Mouse (Mus musculus): Measurements from ENCODE around the gene Olfr1275. TPM values are rescaled to one million over a fixed set of nuclear protein-coding genes. Genes with fewer than 3 reads are reported as not detected.

Gene Olfr1275
- total RNA-seq (2012; rRNA removed) (not detected in 2 replicates), polyA plus RNA-seq (2012; ENCODE audit: insufficient read depth in 1 of 2, insufficient read length in 2 of 2, low read depth in 1 of 2, low replicate concordance in 2 of 2, missing spikeins in 1 of 2) (not detected)

DNA sequence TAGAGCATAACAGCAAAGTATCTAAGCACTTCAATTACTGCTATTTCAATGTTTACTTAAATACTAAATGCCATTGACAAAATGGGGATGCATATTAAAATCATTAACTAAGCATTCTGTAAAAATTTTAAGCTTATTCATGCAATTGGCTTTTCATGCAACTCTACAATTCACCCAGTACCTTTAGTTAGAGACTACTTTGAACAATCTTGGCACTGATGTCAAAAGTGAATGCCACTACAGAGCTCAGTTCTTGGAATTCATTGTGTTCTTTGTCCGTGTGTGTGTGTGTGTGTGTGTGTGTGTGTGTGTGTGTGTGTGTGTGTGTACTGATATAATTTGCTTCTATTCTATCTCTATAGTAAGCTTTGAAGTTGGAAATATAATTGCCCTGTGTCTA, at the start of gene Olfr1275:
Gene Olfr1275 (minus strand): TSS at position 101 of the 400 bp plus-strand sequence.
- Histone ChIP-seq H3K9me3 (replicated peaks; ENCODE audit: insufficient read depth, low read length) (no peaks in the 10 kb centered on the region), H3K79me2 (ENCODE audit: control insufficient read depth, insufficient read depth, low read length, poor library complexity) (no peaks in the 10 kb centered on the region), H3K4me1 (ENCODE audit: control insufficient read depth in 1 of 2, insufficient read depth in 2 of 2, low read length in 2 of 2) (no peaks in the 10 kb centered on the region), H3K27me3 (ENCODE audit: control insufficient read depth in 1 of 2, insufficient read depth in 2 of 2, low read length in 2 of 2) (no peaks in the 10 kb centered on the region), H3K9ac (ENCODE audit: control insufficient read depth, low read depth, low read length, poor library complexity, severe bottlenecking) (no peak within 1 kb of the TSS), H3K27ac (ENCODE audit: control insufficient read depth, low read depth, low read length) (no peak within 1 kb of the TSS), H3K4me3 (ENCODE audit: control insufficient read depth in 1 of 2, insufficient read depth in 1 of 2, low read depth in 2 of 2, low read length in 2 of 2) (no peak within 1 kb of the TSS), H3K36me3 (ENCODE audit: control insufficient read depth in 1 of 2, insufficient read depth in 2 of 2, low read length in 2 of 2) (no peaks in the 10 kb centered on the region)
- no peak for TF ChIP-seq TBP (IDR thresholded peaks at IDR 0.05; ENCODE audit: low read depth, low read length)
- no peak for TF ChIP-seq MXI1 (IDR thresholded peaks at IDR 0.05; ENCODE audit: low read depth, low read length)
- TF ChIP-seq MAFK (IDR thresholded peaks at IDR 0.05; ENCODE audit: borderline replicate concordance, low read depth, low read length), result no peak
- TF ChIP-seq NRF1 (IDR thresholded peaks at IDR 0.05; ENCODE audit: insufficient read depth, low read depth, low read length, poor library complexity, severe bottlenecking), result no peak
- no peak for DNase-seq (ENCODE audit: low read depth, low spot score)

DNA sequence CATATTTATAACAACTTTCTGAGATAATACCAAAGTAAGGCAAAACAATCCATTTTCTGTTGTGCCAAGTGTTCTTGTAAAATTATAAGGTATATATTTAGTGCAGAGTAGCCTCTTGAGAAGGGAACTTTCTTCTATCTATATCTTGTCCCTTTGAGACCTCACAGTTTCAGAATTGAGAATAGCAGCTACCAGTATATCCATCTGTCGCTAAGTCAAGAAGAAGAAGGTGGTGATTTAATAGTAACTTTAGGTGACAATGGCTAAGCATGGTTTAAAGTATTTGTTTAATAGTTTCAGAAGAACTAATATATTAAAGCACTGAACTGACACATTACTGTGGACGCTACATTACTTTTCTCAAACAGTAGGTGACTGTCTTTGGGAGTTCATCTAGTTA, 38.9 kb upstream of the Olfr1275 start, which contains the start of gene Olfr1277:
Gene Olfr1277 (minus strand): TSS at position 101 of the 400 bp plus-strand sequence.
- TF ChIP-seq GABPA (IDR thresholded peaks at IDR 0.05; ENCODE audit: low read depth, low read length) (no peak), ZKSCAN1 (IDR thresholded peaks at IDR 0.05; ENCODE audit: low read depth, low read length) (no peak)
- Histone ChIP-seq H3K27ac (ENCODE audit: control insufficient read depth, low read depth, low read length) (no peak within 1 kb of the TSS), H3K9me3 (replicated peaks; ENCODE audit: insufficient read depth, low read length) (no peaks in the 10 kb centered on the region), H3K4me3 (ENCODE audit: control insufficient read depth in 1 of 2, insufficient read depth in 1 of 2, low read depth in 2 of 2, low read length in 2 of 2) (no peak within 1 kb of the TSS), H3K4me1 (ENCODE audit: control insufficient read depth in 1 of 2, insufficient read depth in 2 of 2, low read length in 2 of 2) (no peaks in the 10 kb centered on the region), H3K36me3 (ENCODE audit: control insufficient read depth in 1 of 2, insufficient read depth in 2 of 2, low read length in 2 of 2) (no peaks in the 10 kb centered on the region), H3K9ac (ENCODE audit: control insufficient read depth, low read depth, low read length, poor library complexity, severe bottlenecking) (no peak within 1 kb of the TSS), H3K27me3 (ENCODE audit: control insufficient read depth in 1 of 2, insufficient read depth in 2 of 2, low read length in 2 of 2) (no peaks in the 10 kb centered on the region), H3K79me2 (ENCODE audit: control insufficient read depth, insufficient read depth, low read length, poor library complexity) (no peaks in the 10 kb centered on the region)
- no peak for DNase-seq (ENCODE audit: low read depth, low spot score)

DNA sequence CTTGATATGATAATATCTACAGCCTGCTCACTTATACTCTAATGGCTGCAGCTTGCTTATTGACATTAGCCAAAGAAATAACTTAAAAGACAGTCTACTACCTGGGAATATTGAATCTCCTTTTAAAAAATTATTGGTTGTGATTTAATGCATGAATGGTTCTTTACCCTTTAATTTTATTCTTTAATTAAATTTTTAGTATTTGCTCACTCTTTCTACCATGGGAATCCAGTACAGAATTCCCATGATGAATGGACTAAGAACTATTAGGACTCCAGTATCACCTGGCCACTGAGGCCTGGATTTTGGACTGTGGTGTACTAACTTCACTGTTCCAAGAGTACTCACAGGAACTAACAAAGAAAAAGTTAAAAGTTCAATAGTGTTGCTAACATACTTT, 19.1 kb upstream of the Olfr1275 start, which contains the start of gene Olfr1276:
Gene Olfr1276 (plus strand): TSS at position 301 of the 400 bp plus-strand sequence.
- Histone ChIP-seq H3K27me3 (ENCODE audit: control insufficient read depth in 1 of 2, insufficient read depth in 2 of 2, low read length in 2 of 2) (no peaks in the 10 kb centered on the region), H3K4me3 (ENCODE audit: control insufficient read depth in 1 of 2, insufficient read depth in 1 of 2, low read depth in 2 of 2, low read length in 2 of 2) (no peak within 1 kb of the TSS)

More for the DNA sequence above, 19.1 kb upstream of the Olfr1275 start, which contains the start of gene Olfr1276:
- H3K79me2 ChIP-seq (ENCODE audit: control insufficient read depth, insufficient read depth, low read length, poor library complexity), result no peaks in the 10 kb centered on the region
- no peak for TF ChIP-seq MYB (IDR thresholded peaks at IDR 0.05; ENCODE audit: low read depth, low read length)
- TF ChIP-seq SIN3A (IDR thresholded peaks at IDR 0.05; ENCODE audit: low read length), result no peak
- TF ChIP-seq POLR2AphosphoS5 (IDR thresholded peaks at IDR 0.05; ENCODE audit: borderline replicate concordance, low read depth, low read length), result no peak
- TF ChIP-seq CHD2 (IDR thresholded peaks at IDR 0.05; ENCODE audit: low read length), result no peak
- no peak for TF ChIP-seq CHD1 (IDR thresholded peaks at IDR 0.05; ENCODE audit: low read depth, low read length)
- no peak for TF ChIP-seq MYC (IDR thresholded peaks at IDR 0.05; ENCODE audit: low read depth, low read length)
- TF ChIP-seq EP300 (IDR thresholded peaks at IDR 0.05; ENCODE audit: low read depth in 1 of 2, low read length in 2 of 2), result no peak
- TF ChIP-seq GABPA (IDR thresholded peaks at IDR 0.05; ENCODE audit: low read depth, low read length), result no peak
- no peak for TF ChIP-seq CTCF (IDR thresholded peaks at IDR 0.05 in 2 of 3, conservative IDR thresholded peaks at IDR 0.05 in 1 of 3; ENCODE audit: control insufficient read depth in 1 of 3, insufficient read depth in 1 of 3, low read depth in 2 of 3, low read length in 3 of 3, poor library complexity in 1 of 3, severe bottlenecking in 1 of 3)
- TF ChIP-seq MEF2A (IDR thresholded peaks at IDR 0.05; ENCODE audit: extremely low read depth, insufficient replicate concordance, low read depth, low read length, poor library complexity, severe bottlenecking), result no peak
- TF ChIP-seq BHLHE40 (IDR thresholded peaks at IDR 0.05; ENCODE audit: borderline replicate concordance, low read depth, low read length), result no peak
- TF ChIP-seq TCF12 (IDR thresholded peaks at IDR 0.05; ENCODE audit: low read depth, low read length), result no peak
- no peak for TF ChIP-seq MAX (IDR thresholded peaks at IDR 0.05; ENCODE audit: low read length)
- no peak for TF ChIP-seq NRF1 (IDR thresholded peaks at IDR 0.05; ENCODE audit: insufficient read depth, low read depth, low read length, poor library complexity, severe bottlenecking)
- TF ChIP-seq POLR2AphosphoS2 (IDR thresholded peaks at IDR 0.05; ENCODE audit: low read length), result no peak
- no peak for TF ChIP-seq JUND (IDR thresholded peaks at IDR 0.05; ENCODE audit: low read depth, low read length)
- no peaks in the 10 kb centered on the region for H3K4me1 ChIP-seq (ENCODE audit: control insufficient read depth in 1 of 2, insufficient read depth in 2 of 2, low read length in 2 of 2)
- DNase-seq (ENCODE audit: low read depth, low spot score), result no peak
- no peaks in the 10 kb centered on the region for H3K9me3 ChIP-seq (replicated peaks; ENCODE audit: insufficient read depth, low read length)
- no peak within 1 kb of the TSS for H3K27ac ChIP-seq (ENCODE audit: control insufficient read depth, low read depth, low read length)
- H3K36me3 ChIP-seq (ENCODE audit: control insufficient read depth in 1 of 2, insufficient read depth in 2 of 2, low read length in 2 of 2), result no peaks in the 10 kb centered on the region
- H3K9ac ChIP-seq (ENCODE audit: control insufficient read depth, low read depth, low read length, poor library complexity, severe bottlenecking), result no peak within 1 kb of the TSS

Measured in MEL (cell line).